Mouse (Mus musculus) adrenal gland, postnatal 25 days (tissue): ENCODE measurements around the gene Hyou1. TPM values are rescaled to one million over a fixed set of nuclear protein-coding genes. Genes with fewer than 3 reads are reported as not detected.

Source experiments
- microRNA-seq, 2 experiments: library from miRNA; unstranded; fragments of <30 nt; microRNA quantifications; one replicate each; pipeline ENCODE4 v1.2.0; 2021
- total RNA-seq: library from RNA; stranded (reverse); gene quantifications from 2 replicates; pipeline ENCODE4 v1.2.3, GENCODE M21; 2021

Hyou1 gene
- total RNA-seq, 1 experiment from 2014 or later = 148 TPM

Small RNAs within 50 kb of the gene (microRNA-seq; reads per million reads assigned to microRNA genes)
- gene Gm44335 = 0.34 to 0.36 reads per million in 2 experiments
- gene Mir7085 = 0.34 to 2.5 reads per million in 2 experiments

Other genes starting within 250 kb of the Hyou1 start
- 32.2 and 32.9 TPM in 2 replicates for gene Mcam, start 245.0 kb upstream of the Hyou1 start, total RNA-seq
- 32.7 and 36.2 TPM in 2 replicates for gene Cbl, start 145.4 kb upstream of the Hyou1 start, total RNA-seq
- gene Ccdc153, start 138.8 kb upstream of the Hyou1 start, total RNA-seq = 2.0 and 3.7 TPM in 2 replicates
- gene Pdzd3, start 128.0 kb upstream of the Hyou1 start, total RNA-seq = 0.27 TPM in 1 of 2 replicates, not detected in the other
- 18.5 and 34.8 TPM in 2 replicates for gene Nlrx1, start 110.9 kb upstream of the Hyou1 start, total RNA-seq
- 39.1 and 43.4 TPM in 2 replicates for gene Abcg4, start 90.9 kb upstream of the Hyou1 start, total RNA-seq
- gene Hinfp, start 73.8 kb upstream of the Hyou1 start, total RNA-seq = 23.6 and 29.3 TPM in 2 replicates
- gene C2cd2l, start 59.2 kb upstream of the Hyou1 start, total RNA-seq = 43.3 and 48.8 TPM in 2 replicates
- 34.3 and 34.5 TPM in 2 replicates for gene Dpagt1, start 53.5 kb upstream of the Hyou1 start, total RNA-seq
- gene H2afx, start 44.8 kb upstream of the Hyou1 start, total RNA-seq = 56.5 and 65.2 TPM in 2 replicates
- gene Hmbs, start 35.3 kb upstream of the Hyou1 start, total RNA-seq = 81.2 and 102 TPM in 2 replicates
- gene Vps11, start 17.8 kb upstream of the Hyou1 start, total RNA-seq = 52.4 and 74.6 TPM in 2 replicates
- gene Slc37a4, start 17.4 kb downstream of the Hyou1 start, total RNA-seq = 21.4 and 27.1 TPM in 2 replicates
- gene Rps25, start 27.6 kb downstream of the Hyou1 start, total RNA-seq = 1,083 and 1,176 TPM in 2 replicates
- 89.7 and 92.0 TPM in 2 replicates for gene Trappc4, start 28.1 kb downstream of the Hyou1 start, total RNA-seq
- gene Ccdc84, start 39.1 kb downstream of the Hyou1 start, total RNA-seq = 20.4 and 21.9 TPM in 2 replicates
- gene Foxr1, start 61.6 kb downstream of the Hyou1 start, total RNA-seq = not detected in 2 replicates
- gene Upk2, start 75.5 kb downstream of the Hyou1 start, total RNA-seq = not detected in 2 replicates
- 56.0 and 82.0 TPM in 2 replicates for gene Bcl9l, start 103.3 kb downstream of the Hyou1 start, total RNA-seq
- 0.18 TPM in 1 of 2 replicates, not detected in the other for gene Cxcr5, start 182.4 kb downstream of the Hyou1 start, total RNA-seq
- 126 and 145 TPM in 2 replicates for gene Ddx6, start 225.4 kb downstream of the Hyou1 start, total RNA-seq